Mouse (Mus musculus) hindbrain, embryonic 13.5 days (tissue): Measurements from ENCODE around the gene Tex37. TPM values are rescaled to one million over a fixed set of nuclear protein-coding genes. Genes with fewer than 3 reads are reported as not detected.

Source experiments
- ATAC-seq: fragments of 200-750 bp; cut with Nextera tagmentation; 2 replicates; pipeline ENCODE4 v1.8.0; 2017; ENCODE audit warnings: moderate TSS enrichment; ENCODE audit not compliant: low FRiP score
- H3K27ac ChIP-seq: fragments of 300-500 bp; sonication (generic); 2 replicates; pipeline ENCODE4 v1.5.1; 2015; ENCODE audit warnings: inconsistent platforms, mild to moderate bottlenecking, moderate library complexity
- H3K27me3 ChIP-seq: fragments of 300-500 bp; sonication (generic); 2 replicates; pipeline ENCODE4 v1.6.1; 2015; ENCODE audit warnings: mild to moderate bottlenecking, inconsistent platforms
- H3K36me3 ChIP-seq: fragments of 300-500 bp; sonication (generic); 2 replicates; pipeline ENCODE4 v1.6.1; 2015; ENCODE audit warnings: mild to moderate bottlenecking, inconsistent platforms
- H3K4me1 ChIP-seq: fragments of 300-500 bp; sonication (generic); replicated peaks from 2 replicates; pipeline ENCODE4 v1.6.1; 2015; ENCODE audit warnings: inconsistent platforms
- H3K4me2 ChIP-seq: fragments of 300-500 bp; sonication (generic); 2 replicates; pipeline ENCODE4 v1.6.1; 2015; ENCODE audit warnings: inconsistent platforms, mild to moderate bottlenecking, moderate library complexity
- H3K4me3 ChIP-seq: fragments of 300-500 bp; sonication (generic); 2 replicates; pipeline ENCODE4 v1.5.1; 2015; ENCODE audit warnings: mild to moderate bottlenecking, inconsistent platforms
- H3K9ac ChIP-seq: fragments of 300-500 bp; sonication (generic); 2 replicates; pipeline ENCODE4 v1.6.1; 2015; ENCODE audit warnings: mild to moderate bottlenecking, inconsistent platforms
- H3K9me3 ChIP-seq: fragments of 300-500 bp; sonication (generic); 2 replicates; pipeline ENCODE4 v1.6.1; 2016; ENCODE audit warnings: inconsistent platforms
- WGBS: fragments of 180-500 bp; shearing (Covaris S2); methylation state at CpG from one replicate; pipeline ENCODE4 v1.1.7; 2015; 5-methylcytosine and 5-hydroxymethylcytosine counted together
- polyA plus RNA-seq: library from polyadenylated mRNA; unstranded; fragments of >200 nt; fragmentation: Nextera tagmentation; extraction: Ambion mirVana; gene quantifications from 2 replicates; pipeline ENCODE4 v1.2.1, GENCODE M21; 2015

Tex37 gene
- polyA plus RNA-seq: not detected in 2 replicates

- WGBS: 91% methylated on average over 3 of the region's 3 CpGs
- Histone ChIP-seq H3K4me3 (no peak within 1 kb of the TSS), H3K9ac (no peak within 1 kb of the TSS), H3K4me1 (peaks cover 11% of the 10 kb centered on the region), H3K27me3 (no peaks in the 10 kb centered on the region), H3K36me3 (no peaks in the 10 kb centered on the region), H3K4me2 (no peak within 1 kb of the TSS), H3K9me3 (no peaks in the 10 kb centered on the region), H3K27ac (no peak within 1 kb of the TSS)
- no peak for ATAC-seq
These were observed at the start of gene Tex37 for GRCm38 (mm10) chr6:70918827-70919226. TSS of gene Tex37 (minus strand) at chr6:70918927.

- peaks cover 6% of the 10 kb centered on the region for H3K4me1 ChIP-seq
- no peaks in the 10 kb centered on the region for H3K36me3 ChIP-seq
- no peak overlapping the region for H3K9ac ChIP-seq
- peaks cover 32% of the 10 kb centered on the region for H3K27me3 ChIP-seq
- H3K9me3 ChIP-seq: no peaks in the 10 kb centered on the region
- no peak overlapping the region for H3K27ac ChIP-seq
- H3K4me2 ChIP-seq: no peak overlapping the region
- WGBS: 59% methylated on average over 4 of the region's 4 CpGs
- no peak overlapping the region for H3K4me3 ChIP-seq
- no peak for ATAC-seq
These were observed 49.6 kb upstream of the Tex37 start for GRCm38 (mm10) chr6:70968291-70968690.

- H3K9ac ChIP-seq: 0 out of 2 replicates have a peak overlapping the region, but pooled peaks have one; percentile 55
- ATAC-seq: no peak
These were observed 48.7 kb upstream of the Tex37 start for GRCm38 (mm10) chr6:70967422-70967821.

GRCm38 (mm10) chr6:70965694-70966093, 47.0 kb upstream of the Tex37 start:
- no peak overlapping the region for H3K9ac ChIP-seq
- H3K27me3 ChIP-seq: peaks cover 46% of the 10 kb centered on the region
- H3K9me3 ChIP-seq: no peaks in the 10 kb centered on the region
- no peak overlapping the region for H3K27ac ChIP-seq
- peaks cover 6% of the 10 kb centered on the region for H3K4me1 ChIP-seq
- H3K4me3 ChIP-seq: no peak overlapping the region
- 18% methylated on average over 7 of the region's 7 CpGs for WGBS
- ATAC-seq: no peak
- H3K36me3 ChIP-seq: no peaks in the 10 kb centered on the region
- H3K4me2 ChIP-seq: no peak overlapping the region

More at GRCm38 (mm10) chr6:70967422-70967821, 48.7 kb upstream of the Tex37 start:
- no peaks in the 10 kb centered on the region for H3K9me3 ChIP-seq
- peaks cover 6% of the 10 kb centered on the region for H3K4me1 ChIP-seq
- H3K27me3 ChIP-seq: peaks cover 40% of the 10 kb centered on the region
- H3K4me3 ChIP-seq: peak overlapping the region; percentile 22
- H3K36me3 ChIP-seq: no peaks in the 10 kb centered on the region
- no peak overlapping the region for H3K27ac ChIP-seq
- peak overlapping the region; percentile 46 for H3K4me2 ChIP-seq
- WGBS: 2% methylated on average over 8 of the region's 8 CpGs

- Histone ChIP-seq H3K9ac (no peak overlapping the region), H3K36me3 (no peaks in the 10 kb centered on the region), H3K4me3 (no peak overlapping the region), H3K9me3 (no peaks in the 10 kb centered on the region), H3K27ac (no peak overlapping the region), H3K4me1 (peaks cover 6% of the 10 kb centered on the region), H3K27me3 (peaks cover 60% of the 10 kb centered on the region), H3K4me2 (no peak overlapping the region)
- 18% methylated on average over 6 of the region's 6 CpGs for WGBS
- ATAC-seq: no peak
These were observed 45.5 kb upstream of the Tex37 start for GRCm38 (mm10) chr6:70964116-70964830.

- H3K9me3 ChIP-seq: no peaks in the 10 kb centered on the region
- no peak for ATAC-seq
- peak overlapping the region; percentile 87 for H3K4me2 ChIP-seq
- H3K27ac ChIP-seq: no peak overlapping the region
- H3K27me3 ChIP-seq: peaks cover 82% of the 10 kb centered on the region
- H3K4me3 ChIP-seq: peak overlapping the region; percentile 49
- 12% methylated on average over 7 of the region's 7 CpGs for WGBS
- H3K36me3 ChIP-seq: no peaks in the 10 kb centered on the region
- no peak overlapping the region for H3K9ac ChIP-seq
- H3K4me1 ChIP-seq: peaks cover 14% of the 10 kb centered on the region
These were observed 38.7 kb upstream of the Tex37 start for GRCm38 (mm10) chr6:70957341-70957940.

- peak; percentile 16; the same call in 1 of the 2 replicates for ATAC-seq
- no peaks in the 10 kb centered on the region for H3K9me3 ChIP-seq
- peak overlapping the region; percentile 49 for H3K4me3 ChIP-seq
- H3K4me1 ChIP-seq: peaks cover 14% of the 10 kb centered on the region
- no peaks in the 10 kb centered on the region for H3K36me3 ChIP-seq
- peak overlapping the region; percentile 87 for H3K4me2 ChIP-seq
- no peak overlapping the region for H3K27ac ChIP-seq
- H3K27me3 ChIP-seq: peaks cover 84% of the 10 kb centered on the region
- H3K9ac ChIP-seq: peak overlapping the region; percentile 60
- WGBS: under 1% methylated on average over 34 of the region's 34 CpGs
These were observed 38.2 kb upstream of the Tex37 start for GRCm38 (mm10) chr6:70956936-70957335.

- Histone ChIP-seq H3K9ac (peak within 1 kb of the TSS; percentile 60), H3K4me1 (peaks cover 14% of the 10 kb centered on the region), H3K27ac (no peak within 1 kb of the TSS), H3K36me3 (no peaks in the 10 kb centered on the region), H3K27me3 (peaks cover 84% of the 10 kb centered on the region), H3K9me3 (no peaks in the 10 kb centered on the region), H3K4me2 (peak within 1 kb of the TSS; percentile 87), H3K4me3 (peak within 1 kb of the TSS; percentile 49)
- under 1% methylated on average over 61 of the region's 67 CpGs for WGBS
- ATAC-seq: peak; percentile 64
These were observed 37.7 kb upstream of the Tex37 start, which contains the start of gene Foxi3 for GRCm38 (mm10) chr6:70956285-70956912. TSS of gene Foxi3 (plus strand) at chr6:70956531.

GRCm38 (mm10) chr6:70955841-70956240, 37.1 kb upstream of the Tex37 start:
- Histone ChIP-seq H3K27ac (no peak overlapping the region), H3K9me3 (no peaks in the 10 kb centered on the region), H3K36me3 (no peaks in the 10 kb centered on the region), H3K4me2 (peak overlapping the region; percentile 87), H3K4me3 (peak overlapping the region; percentile 49), H3K9ac (no peak overlapping the region), H3K4me1 (peaks cover 14% of the 10 kb centered on the region), H3K27me3 (peaks cover 80% of the 10 kb centered on the region)
- WGBS: 1% methylated on average over 12 of the region's 12 CpGs
- ATAC-seq: no peak

GRCm38 (mm10) chr6:70955291-70955800, 36.6 kb upstream of the Tex37 start:
- Histone ChIP-seq H3K9ac (no peak overlapping the region), H3K4me1 (peaks cover 14% of the 10 kb centered on the region), H3K27ac (no peak overlapping the region), H3K36me3 (no peaks in the 10 kb centered on the region), H3K27me3 (peaks cover 75% of the 10 kb centered on the region), H3K4me3 (no peak overlapping the region), H3K4me2 (no peak overlapping the region), H3K9me3 (no peaks in the 10 kb centered on the region)
- 6% methylated on average over 14 of the region's 14 CpGs for WGBS
- ATAC-seq: no peak

- peaks cover 14% of the 10 kb centered on the region for H3K4me1 ChIP-seq
- no peaks in the 10 kb centered on the region for H3K36me3 ChIP-seq
- WGBS: 12% methylated on average over 6 of the region's 6 CpGs
- H3K27me3 ChIP-seq: peaks cover 62% of the 10 kb centered on the region
- H3K4me2 ChIP-seq: no peak overlapping the region
- ATAC-seq: no peak
- no peak overlapping the region for H3K4me3 ChIP-seq
- no peak overlapping the region for H3K27ac ChIP-seq
- H3K9ac ChIP-seq: no peak overlapping the region
- no peaks in the 10 kb centered on the region for H3K9me3 ChIP-seq
These were observed 35.3 kb upstream of the Tex37 start for GRCm38 (mm10) chr6:70954040-70954439.

GRCm38 (mm10) chr6:70953274-70953673, 34.5 kb upstream of the Tex37 start:
- no peak for ATAC-seq
- Histone ChIP-seq H3K9ac (no peak overlapping the region), H3K4me2 (no peak overlapping the region), H3K36me3 (no peaks in the 10 kb centered on the region), H3K9me3 (no peaks in the 10 kb centered on the region), H3K4me1 (peaks cover 14% of the 10 kb centered on the region), H3K27me3 (peaks cover 54% of the 10 kb centered on the region), H3K27ac (no peak overlapping the region), H3K4me3 (no peak overlapping the region)
- WGBS: 72% methylated on average over 7 of the region's 7 CpGs
